17 mouse cellular contexts compared by ENCODE assay signal in genomic region chr6:82525107-82525867, GRCm38 (mm10).
DNase-seq lines count a peak whose midpoint lies in the region; ATAC-seq lines count a peak whose summit lies in the region.
"Had no signal": no experiment of that assay in that cellular context is flagged by ENCODE, and none has a peak within 500 bp of the region (broad histone marks: within the 10 kb centered on the region; RNA-seq: fewer than 3 reads in every experiment).

No protein-coding gene starts in this region.

- H3K36me3 ChIP-seq in liver, embryonic 11.5 days (ENCODE audit: control insufficient read depth, insufficient read depth, low read length) = no peaks in the 10 kb centered on the region
- H3K36me3 ChIP-seq: embryonic facial prominence, embryonic 15.5 days; hindbrain, embryonic 10.5 days; neural tube, embryonic 15.5 days had no signal

- no peak overlapping the region for H3K9ac ChIP-seq in liver, embryonic 11.5 days (ENCODE audit: low read depth, low read length)
- H3K9ac ChIP-seq: embryonic facial prominence, embryonic 15.5 days; lung, embryonic 14.5 days; neural tube, embryonic 15.5 days had no signal

- DNase-seq in heart, adult 11 months = peak; percentile 17
- DNase-seq in heart, postnatal 25 days (ENCODE audit: low spot score) = no peak
- DNase-seq in layer of hippocampus, adult 18-20 months (ENCODE audit: low spot score in 2 of 2) = peak; percentile 29 to 44
- DNase-seq in layer of hippocampus, adult 9-10 months (ENCODE audit: low spot score) = no peak
- DNase-seq in right cerebral cortex, postnatal 25 days = peak; percentile 15
- DNase-seq in right cerebral cortex, postnatal 14 days = no peak
- DNase-seq in telencephalon, adult 2 months (ENCODE audit: low read depth, low spot score) = peak; percentile 22
- no peak for DNase-seq in liver, embryonic 11.5 days (ENCODE audit: low spot score)
- DNase-seq: cerebellum, adult 11-12 months; gastrocnemius, postnatal 14 days; lung, embryonic 14.5 days; spleen, adult 18-20 months; thymus, postnatal 14 days had no signal

- ATAC-seq in liver, embryonic 11.5 days (replicated peaks; ENCODE audit: low FRiP score) = no peak
- ATAC-seq: inflammation-experienced regulatory T-cells, adult 6 months had no signal

- no peak overlapping the region for H3K4me3 ChIP-seq in liver, embryonic 11.5 days (ENCODE audit: low read depth, low read length)
- H3K4me3 ChIP-seq: embryonic facial prominence, embryonic 15.5 days; hindbrain, embryonic 10.5 days; neural tube, embryonic 15.5 days had no signal

- H3K27ac ChIP-seq in liver, embryonic 11.5 days (ENCODE audit: low read depth, low read length) = no peak overlapping the region
- H3K27ac ChIP-seq: embryonic facial prominence, embryonic 15.5 days; hindbrain, embryonic 10.5 days; neural tube, embryonic 15.5 days had no signal

- H3K9me3 ChIP-seq in liver, embryonic 11.5 days (ENCODE audit: control insufficient read depth, low read length) = no peaks in the 10 kb centered on the region
- H3K9me3 ChIP-seq: embryonic facial prominence, embryonic 15.5 days; hindbrain, embryonic 10.5 days; neural tube, embryonic 15.5 days had no signal

- 43% methylated on average over 3 of the region's 3 CpGs for whole genome bisulfite sequencing in liver, embryonic 11.5 days

- no peaks in the 10 kb centered on the region for H3K27me3 ChIP-seq in liver, embryonic 11.5 days (replicated peaks; ENCODE audit: control insufficient read depth, insufficient read depth, low read length)
- H3K27me3 ChIP-seq: embryonic facial prominence, embryonic 15.5 days; neural tube, embryonic 15.5 days had no signal

- no peak overlapping the region for H3K4me2 ChIP-seq in liver, embryonic 11.5 days
- H3K4me2 ChIP-seq: embryonic facial prominence, embryonic 15.5 days; lung, embryonic 14.5 days; neural tube, embryonic 15.5 days had no signal

- intact Hi-C loops in heart, postnatal 25 days (cut with DNase I) = no loop called here

- H3K4me1 ChIP-seq in liver, embryonic 11.5 days (replicated peaks; ENCODE audit: control insufficient read depth, insufficient read depth, low read length) = no peaks in the 10 kb centered on the region
- H3K4me1 ChIP-seq: embryonic facial prominence, embryonic 15.5 days; neural tube, embryonic 15.5 days had no signal

Comparison
In these comparisons a context has a peak if more than half of its experiments do, and no peak if none do; other contexts are left out.
1. DNase-seq: peak in heart, adult 11 months (single experiment), layer of hippocampus, adult 18-20 months (2 of 2), right cerebral cortex, postnatal 25 days (single experiment) and telencephalon, adult 2 months (single experiment); none in heart, postnatal 25 days (single experiment), layer of hippocampus, adult 9-10 months (single experiment), right cerebral cortex, postnatal 14 days (single experiment) and liver, embryonic 11.5 days (single experiment).